Mouse (Mus musculus) cerebral cortex, adult 2 months (tissue): Measurements from ENCODE around the gene Il5.

ENCODE experiments used
- WGBS: fragments of 180-500 bp; shearing (Covaris S2); methylation state at CpG from one replicate; pipeline ENCODE4 v1.1.7; 2018; 5-methylcytosine and 5-hydroxymethylcytosine counted together

Il5 gene

GRCm38 (mm10) chr11:53771001-53771744 is 50.6 kb downstream of the Il5 start:
- 82% methylated on average over 11 of the region's 11 CpGs for WGBS

- WGBS, result 88% methylated on average over 9 of the region's 9 CpGs
These were observed 51.9 kb downstream of the Il5 start for GRCm38 (mm10) chr11:53772536-53772935.

- 96% methylated on average over 5 of the region's 5 CpGs for WGBS
These were observed 52.5 kb downstream of the Il5 start, which contains the start of gene Gm17334 for GRCm38 (mm10) chr11:53773087-53773486. Gene Gm17334 (minus strand): TSS chr11:53773187.

GRCm38 (mm10) chr11:53773641-53774360 is 53.2 kb downstream of the Il5 start:
- WGBS, result 89% methylated on average over 16 of the region's 16 CpGs
